Mouse (Mus musculus): Measurements from ENCODE around the gene Slc6a9.

DNA sequence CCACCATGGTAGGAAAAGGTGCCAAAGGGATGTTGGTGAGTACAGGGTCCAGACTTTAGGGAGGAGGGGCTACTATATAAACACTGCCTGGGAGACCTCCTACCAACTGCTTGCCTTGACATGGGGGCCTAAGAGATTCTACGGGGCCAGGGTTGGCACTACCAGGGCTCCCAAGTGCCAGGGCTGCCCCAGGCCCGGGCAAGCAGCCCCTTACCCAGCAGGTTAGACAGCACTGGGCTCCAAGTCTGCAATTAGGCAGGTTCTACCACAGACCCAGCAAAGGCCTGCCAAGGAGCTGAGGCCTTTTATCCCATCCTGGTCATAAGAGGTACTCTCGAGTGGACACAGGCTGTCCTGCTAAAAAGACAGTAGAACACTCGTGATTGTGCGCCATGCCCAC is 8.8 kb downstream of the Slc6a9 start:
- TF ChIP-seq POLR2A (IDR thresholded peaks at IDR 0.05; ENCODE audit: borderline replicate concordance, control insufficient read depth, low read depth, low read length) (no peak), CTCF (IDR thresholded peaks at IDR 0.05; ENCODE audit: control insufficient read depth, insufficient read depth, low read length) (no peak)
